Mouse (Mus musculus): ENCODE measurements around the gene Has1.

- TF ChIP-seq CTCF (IDR thresholded peaks at IDR 0.05; ENCODE audit: control insufficient read depth, insufficient read depth, insufficient replicate concordance, low read depth, low read length) (no peak), POLR2A (IDR thresholded peaks at IDR 0.05; ENCODE audit: control insufficient read depth, low read depth, low read length) (no peak)
Observed at GRCm38 (mm10) chr17:17882672-17883071, 27.7 kb upstream of the Has1 start.
